Mouse (Mus musculus) brain, embryonic 18.5 days (tissue): ENCODE measurements at regions not wholly inside any gene's neighbourhood (a gene's known extent, or its start where the extent isn't known, plus 50 kb on each side); places are given as distances from the start of the nearest gene placed in this dataset.
A peak's percentile ranks its signal among the peaks of the same experiment; 100 is the strongest.

Source experiments
- DNase-seq: peaks from one replicate; pipeline ENCODE4 v3.0.0-alpha.2; 2012; ENCODE audit warnings: low read depth, low spot score

GRCm38 (mm10) chr8:101697948-101698347, 1087.5 kb downstream of the Cdh11 start:
- no peak for DNase-seq

DNA sequence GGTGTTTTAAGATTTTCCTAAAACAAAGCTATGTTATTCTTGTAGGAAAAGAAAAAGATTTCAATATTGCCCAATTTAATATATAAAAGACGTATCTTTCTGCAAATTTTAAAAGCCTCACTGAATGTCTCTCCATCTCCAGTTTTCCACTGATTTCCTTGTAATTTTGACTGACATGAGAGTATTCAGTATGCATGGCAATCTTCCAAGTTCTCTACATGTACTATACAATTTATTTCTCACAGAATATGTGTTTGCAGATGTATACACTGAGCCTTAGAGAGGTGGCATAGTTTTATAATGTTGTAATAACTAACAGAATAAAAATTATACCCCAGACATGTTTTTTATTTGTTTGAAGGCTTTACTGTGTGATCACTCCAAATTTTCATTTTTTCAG, 1094.5 kb downstream of the Cdh11 start:
- DNase-seq = no peak

GRCm38 (mm10) chr8:101668921-101669320, 1116.5 kb downstream of the Cdh11 start:
- DNase-seq = no peak

DNA sequence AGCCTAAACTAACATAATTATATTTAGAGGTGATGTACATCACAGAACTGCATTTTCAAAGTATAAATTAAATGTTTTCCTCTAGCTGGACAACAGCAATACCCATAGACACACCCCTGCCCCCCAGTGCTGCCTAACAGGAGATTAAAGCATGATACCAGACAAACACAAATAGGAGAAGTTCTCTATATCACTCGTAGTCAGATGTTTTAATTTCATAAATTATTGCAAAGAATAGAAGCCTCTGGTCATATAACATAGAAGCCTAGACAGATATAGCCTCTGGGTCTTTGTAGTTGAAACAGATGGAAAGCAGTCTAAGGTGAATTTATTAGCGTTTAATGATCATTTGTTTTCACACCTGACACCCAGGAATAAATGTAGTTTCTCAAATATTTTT, 1122.6 kb downstream of the Cdh11 start:
- DNase-seq = no peak

- no peak for DNase-seq
Observed at GRCm38 (mm10) chr8:101655292-101655691, 1130.2 kb downstream of the Cdh11 start.

- DNase-seq = no peak
Observed at GRCm38 (mm10) chr8:101628816-101629215, 1156.6 kb downstream of the Cdh11 start.

- no peak for DNase-seq
Observed at GRCm38 (mm10) chr8:101621941-101622340, 1163.5 kb downstream of the Cdh11 start.

DNA sequence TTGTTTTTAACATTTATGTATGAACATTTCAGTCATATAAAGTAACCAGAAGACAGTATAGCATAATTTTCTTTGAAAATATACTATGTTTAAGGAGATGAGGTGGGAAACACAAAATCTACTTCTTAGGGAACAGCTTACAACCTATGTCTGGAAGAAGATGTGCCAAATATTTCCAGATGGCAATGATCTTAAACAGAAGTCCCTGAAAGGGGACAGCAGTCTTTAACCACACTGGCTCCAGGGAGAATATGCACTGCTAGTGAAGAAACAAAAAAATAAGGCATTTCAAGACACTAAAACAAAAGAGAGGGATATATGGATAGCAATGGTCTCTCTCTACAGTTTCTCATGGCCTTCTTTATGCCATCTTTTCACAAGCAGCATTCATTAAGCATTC, 1194.3 kb downstream of the Cdh11 start:
- DNase-seq = no peak

GRCm38 (mm10) chr8:101590639-101591038, 1194.8 kb downstream of the Cdh11 start:
- DNase-seq = peak; percentile 22

GRCm38 (mm10) chr8:101564447-101564846, 1221.0 kb downstream of the Cdh11 start:
- no peak for DNase-seq

DNA sequence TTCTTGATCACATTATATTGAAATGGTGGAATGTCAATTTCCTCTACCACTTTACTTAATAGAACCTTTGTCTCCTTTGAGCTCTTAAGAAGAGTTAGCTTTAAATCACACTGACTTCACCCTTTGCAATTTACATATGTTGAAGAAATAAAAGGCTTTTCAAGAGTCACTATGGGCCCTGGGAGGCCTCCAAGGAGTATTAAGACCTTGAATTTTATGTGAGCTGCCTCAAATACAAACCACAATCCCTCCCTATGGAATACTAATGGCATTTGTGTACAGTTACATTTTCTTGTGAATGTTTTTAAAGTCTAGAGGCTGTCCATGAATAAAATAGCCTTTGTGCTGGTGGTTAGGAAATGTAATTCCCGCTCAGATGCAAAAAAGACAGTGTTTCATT, 1262.7 kb downstream of the Cdh11 start:
- DNase-seq = no peak

- DNase-seq = no peak
Observed at GRCm38 (mm10) chr8:101478554-101479314, 1306.7 kb downstream of the Cdh11 start.

DNA sequence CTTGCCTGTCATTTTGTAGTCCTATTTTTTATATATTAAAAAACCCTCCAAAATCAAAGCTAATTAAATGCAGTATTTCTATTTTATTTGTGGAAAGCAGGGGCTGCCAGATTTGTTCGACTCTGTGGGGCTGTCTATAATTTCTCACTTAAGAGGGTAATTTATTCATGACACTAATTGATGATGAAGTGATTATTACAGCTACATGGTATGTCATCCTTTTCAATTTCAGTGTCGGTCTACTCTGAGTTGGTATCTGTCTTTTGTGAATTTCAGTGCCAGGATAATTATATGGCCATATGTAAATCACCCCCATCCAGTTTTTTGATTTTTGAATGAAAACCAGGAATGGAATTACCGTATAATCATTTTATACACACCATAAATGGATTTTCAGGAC, 1319.1 kb downstream of the Cdh11 start:
- no peak for DNase-seq

- DNase-seq = peak; percentile 40
Observed at GRCm38 (mm10) chr8:101462515-101462914, 1322.9 kb downstream of the Cdh11 start.

- no peak for DNase-seq
Observed at GRCm38 (mm10) chr8:101444730-101445129, 1340.7 kb downstream of the Cdh11 start.

DNA sequence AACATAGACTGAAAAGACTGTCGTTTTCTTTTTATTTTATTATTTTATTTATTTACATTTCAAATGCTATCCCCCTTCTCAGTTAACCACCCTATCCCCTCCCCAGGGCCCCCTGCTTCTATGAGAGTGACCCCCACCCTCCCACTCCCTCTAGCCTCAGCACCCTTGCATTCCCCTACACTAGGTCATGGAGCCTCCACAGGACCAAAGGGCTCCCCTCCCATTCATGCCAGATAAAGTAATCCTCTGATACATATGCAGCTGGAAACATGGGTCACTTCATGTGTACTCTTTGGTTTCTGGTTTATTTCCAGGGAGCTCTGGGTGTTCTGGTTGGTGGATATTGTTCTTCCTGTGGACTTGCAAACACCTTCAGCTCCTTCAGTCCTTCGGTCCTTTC, 1342.9 kb downstream of the Cdh11 start:
- DNase-seq = no peak

DNA sequence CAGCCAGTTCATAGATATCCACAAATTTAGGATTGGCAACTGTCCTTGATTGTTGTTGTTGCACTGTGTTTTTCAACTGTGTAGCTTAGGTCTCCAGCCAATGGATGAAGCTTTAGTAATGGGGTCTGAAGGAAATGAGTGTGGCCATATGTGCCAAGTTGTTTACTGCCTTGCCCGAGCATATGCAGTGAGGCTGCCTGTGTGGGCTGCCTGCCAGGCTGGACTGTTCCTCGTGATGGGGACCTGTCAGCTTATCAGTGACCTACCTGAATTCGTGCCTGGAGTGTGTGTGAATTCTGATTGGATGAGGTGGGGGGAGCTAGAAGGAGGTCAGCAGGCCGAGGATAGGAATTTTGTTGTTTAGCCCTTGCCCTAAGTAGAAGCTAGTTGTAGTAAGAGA, 1349.8 kb downstream of the Cdh11 start:
- no peak for DNase-seq
